Mouse (Mus musculus): ENCODE data around the gene M6pr.

- TF ChIP-seq GATA1 (IDR thresholded peaks at IDR 0.05; ENCODE audit: borderline replicate concordance, low read length) (no peak), CTCF (IDR thresholded peaks at IDR 0.05; ENCODE audit: low read depth, low read length) (no peak), TAL1 (conservative IDR thresholded peaks at IDR 0.05; ENCODE audit: low read depth, low read length) (no peak), GATA2 (IDR thresholded peaks at IDR 0.05; ENCODE audit: borderline replicate concordance, low read depth, low read length) (no peak)
Observed at GRCm38 (mm10) chr6:122365706-122366105, 57.2 kb downstream of the M6pr start.

All from G1E (cell line).